Mouse (Mus musculus) neural tube, postnatal 0 days (tissue): ENCODE data around the gene Gm21874. TPM values are rescaled to one million over a fixed set of nuclear protein-coding genes. Genes with fewer than 3 reads are reported as not detected.

Source experiments
- polyA plus RNA-seq: library from polyadenylated mRNA; unstranded; fragments of >200 nt; fragmentation: Nextera tagmentation; extraction: Ambion mirVana; gene quantifications from 2 replicates; pipeline ENCODE4 v1.2.1, GENCODE M21; 2015

Gm21874 gene
- polyA plus RNA-seq, result not detected in 2 replicates

DNA sequence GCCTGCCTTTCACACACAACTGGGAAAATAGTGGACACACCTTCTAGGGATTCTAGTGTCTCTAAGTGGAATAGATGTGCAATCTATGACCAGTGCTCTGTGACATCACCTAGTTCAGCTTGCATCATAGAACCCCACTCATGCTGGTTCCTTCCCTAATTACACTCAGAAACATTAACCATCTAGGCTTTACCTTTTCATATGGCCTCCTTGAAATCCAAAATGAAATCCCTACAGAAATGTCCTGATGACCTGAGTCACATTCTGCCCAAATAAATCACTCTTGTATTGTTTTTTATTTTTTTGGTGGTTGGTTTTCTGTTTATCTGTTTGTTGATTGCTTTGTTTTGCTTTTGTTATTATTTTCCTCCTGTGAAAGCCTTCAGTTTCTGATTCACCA, at the start of gene Gm21874:
TSS of gene Gm21874 (minus strand) at position 101 of the 400 bp plus-strand sequence.

Other genes with a start within 250 kb of the Gm21874 start
- gene Gm21721, start 214.0 kb downstream of the Gm21874 start, polyA plus RNA-seq, result not detected in 2 replicates
- not detected in 2 replicates for gene Gm21812, start 69.0 kb downstream of the Gm21874 start, polyA plus RNA-seq